Mouse (Mus musculus) heart, embryonic 12.5 days (tissue): Measurements from ENCODE around the gene Rara. TPM values are rescaled to one million over a fixed set of nuclear protein-coding genes. Genes with fewer than 3 reads are reported as not detected.
"Not testable (repeated sequence)": the region's sequence is repeated elsewhere in the genome, so short reads cannot be mapped to it uniquely, and the experiment has no call there.

Experiments used
- ATAC-seq: fragments of 200-750 bp; cut with Nextera tagmentation; 2 replicates; pipeline ENCODE4 v1.8.0; 2017; ENCODE audit warnings: moderate TSS enrichment, moderate library complexity; ENCODE audit not compliant: insufficient number of reproducible peaks, low FRiP score
- H3K27ac ChIP-seq: fragments of 300-500 bp; sonication (generic); 2 replicates; pipeline ENCODE4 v1.5.1; 2016; ENCODE audit warnings: mild to moderate bottlenecking, moderate library complexity; ENCODE audit not compliant: poor library complexity, severe bottlenecking
- H3K27me3 ChIP-seq: fragments of 300-500 bp; sonication (generic); replicated peaks from 2 replicates; pipeline ENCODE4 v1.6.1; 2016; ENCODE audit warnings: mild to moderate bottlenecking, moderate library complexity
- H3K36me3 ChIP-seq: fragments of 300-500 bp; sonication (generic); 2 replicates; pipeline ENCODE4 v1.6.1; 2016; ENCODE audit warnings: mild to moderate bottlenecking, moderate library complexity
- H3K4me1 ChIP-seq: fragments of 300-500 bp; sonication (generic); replicated peaks from 2 replicates; pipeline ENCODE4 v1.6.1; 2016; ENCODE audit warnings: mild to moderate bottlenecking
- H3K4me2 ChIP-seq: fragments of 300-500 bp; sonication (generic); 2 replicates; pipeline ENCODE4 v1.6.1; 2016; ENCODE audit warnings: mild to moderate bottlenecking, moderate library complexity
- H3K4me3 ChIP-seq: fragments of 300-500 bp; sonication (generic); 2 replicates; pipeline ENCODE4 v1.5.1; 2016; ENCODE audit warnings: mild to moderate bottlenecking
- H3K9ac ChIP-seq: fragments of 300-500 bp; sonication (generic); 2 replicates; pipeline ENCODE4 v1.6.1; 2016; ENCODE audit warnings: mild to moderate bottlenecking, moderate library complexity
- H3K9me3 ChIP-seq: fragments of 300-500 bp; sonication (generic); replicated peaks from 2 replicates; pipeline ENCODE4 v1.6.1; 2016; ENCODE audit warnings: mild to moderate bottlenecking, moderate library complexity
- WGBS: fragments of 180-500 bp; shearing (Covaris S2); methylation state at CpG from one replicate; pipeline ENCODE4 v1.1.7; 2016; 5-methylcytosine and 5-hydroxymethylcytosine counted together
- polyA plus RNA-seq: library from polyadenylated mRNA; unstranded; fragments of >200 nt; fragmentation: Nextera tagmentation; extraction: Ambion mirVana; gene quantifications from 2 replicates; pipeline ENCODE4 v1.2.1, GENCODE M21; 2016

The Rara gene
- polyA plus RNA-seq, 1 experiment from 2014 or later: 33.8 TPM

- H3K4me2 ChIP-seq: peak overlapping the region; percentile 99
- H3K4me3 ChIP-seq: peak overlapping the region; percentile 61
- H3K27ac ChIP-seq: 0 out of 2 replicates have a peak overlapping the region, but pooled peaks have one; percentile 5
- H3K27me3 ChIP-seq: peaks cover 40% of the 10 kb centered on the region
- peak; percentile 42 for ATAC-seq
- H3K4me1 ChIP-seq: peaks cover 43% of the 10 kb centered on the region
- under 1% methylated on average over 94 of the region's 94 CpGs for WGBS
- H3K9ac ChIP-seq: peak overlapping the region; percentile 81
- no peaks in the 10 kb centered on the region for H3K9me3 ChIP-seq
- H3K36me3 ChIP-seq: peaks cover 2% of the 10 kb centered on the region; the same call in 1 of the 2 replicates
Observed at GRCm38 (mm10) chr11:98981997-98982772, 54.6 kb downstream of the Rara start.

DNA sequence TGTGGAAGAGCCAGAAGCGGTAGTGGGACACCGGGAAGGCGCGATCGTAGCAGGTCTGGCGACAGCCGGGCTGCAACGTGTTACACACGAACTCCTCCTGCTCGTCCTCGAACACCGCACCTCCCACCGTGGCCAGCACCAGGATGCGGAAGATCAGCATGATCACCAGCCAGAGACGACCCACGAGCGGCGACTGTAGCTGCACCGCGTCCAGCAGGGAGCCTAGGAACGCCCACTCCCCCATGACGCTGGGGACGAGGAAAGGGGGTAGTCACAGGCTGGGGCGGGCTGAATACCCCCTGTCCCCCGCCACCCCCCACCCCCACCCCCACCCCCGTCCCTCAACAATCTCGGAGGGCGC is 55.1 kb downstream of the Rara start, which contains the start of gene Gjd3:
Gjd3 (minus strand) TSS at position 244 of the 361 bp plus-strand sequence.
- Histone ChIP-seq H3K27ac (0 out of 2 replicates have a peak within 1 kb of the TSS, but pooled peaks have one; percentile 5), H3K9ac (peak within 1 kb of the TSS; percentile 81), H3K4me3 (peak within 1 kb of the TSS; percentile 61), H3K9me3 (no peaks in the 10 kb centered on the region), H3K4me2 (peak within 1 kb of the TSS; percentile 99), H3K4me1 (peaks cover 43% of the 10 kb centered on the region), H3K27me3 (peaks cover 40% of the 10 kb centered on the region), H3K36me3 (peaks cover 7% of the 10 kb centered on the region)
- peak; percentile 27; the same call in 1 of the 2 replicates for ATAC-seq
- WGBS: under 1% methylated on average over 28 of the region's 28 CpGs

GRCm38 (mm10) chr11:98983551-98983950 is 55.9 kb downstream of the Rara start:
- H3K36me3 ChIP-seq: peaks cover 9% of the 10 kb centered on the region
- H3K9ac ChIP-seq: no peak overlapping the region
- H3K4me3 ChIP-seq: peak overlapping the region; percentile 61; the same call in 1 of the 2 replicates
- H3K27ac ChIP-seq: no peak overlapping the region
- no peaks in the 10 kb centered on the region for H3K9me3 ChIP-seq
- whole genome bisulfite sequencing: 30% methylated on average over 8 of the region's 8 CpGs
- ATAC-seq: no peak
- peak overlapping the region; percentile 99 for H3K4me2 ChIP-seq
- H3K4me1 ChIP-seq: peaks cover 43% of the 10 kb centered on the region
- peaks cover 39% of the 10 kb centered on the region for H3K27me3 ChIP-seq

DNA sequence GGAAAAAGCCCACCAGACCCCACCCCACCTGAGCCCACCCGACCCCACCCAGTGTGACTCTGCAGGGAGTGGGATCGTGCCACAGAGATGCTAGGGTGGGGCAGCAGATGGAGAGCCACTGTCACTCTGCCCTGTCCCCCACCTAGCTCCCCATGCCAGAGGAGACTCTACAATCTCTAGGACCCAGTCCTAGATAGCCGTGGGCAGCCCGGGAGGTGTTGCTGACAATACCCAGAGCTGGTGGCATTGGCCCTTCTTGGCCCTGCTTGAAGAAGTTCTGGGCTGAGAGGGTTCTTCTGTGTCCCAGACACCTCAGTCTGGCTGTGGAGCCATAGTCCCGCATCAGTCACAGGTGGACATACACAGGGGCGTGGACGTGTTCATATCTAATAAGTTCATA is 57.9 kb downstream of the Rara start:
- ATAC-seq: peak; percentile 34; the same call in 1 of the 2 replicates
- H3K4me2 ChIP-seq: peak overlapping the region; percentile 34
- no peak overlapping the region for H3K9ac ChIP-seq
- H3K27ac ChIP-seq: peak overlapping the region; percentile 18
- H3K27me3 ChIP-seq: peaks cover 25% of the 10 kb centered on the region
- no peak overlapping the region for H3K4me3 ChIP-seq
- H3K9me3 ChIP-seq: no peaks in the 10 kb centered on the region
- peaks cover 43% of the 10 kb centered on the region for H3K4me1 ChIP-seq
- WGBS: 63% methylated on average over 7 of the region's 7 CpGs
- H3K36me3 ChIP-seq: peaks cover 13% of the 10 kb centered on the region

DNA sequence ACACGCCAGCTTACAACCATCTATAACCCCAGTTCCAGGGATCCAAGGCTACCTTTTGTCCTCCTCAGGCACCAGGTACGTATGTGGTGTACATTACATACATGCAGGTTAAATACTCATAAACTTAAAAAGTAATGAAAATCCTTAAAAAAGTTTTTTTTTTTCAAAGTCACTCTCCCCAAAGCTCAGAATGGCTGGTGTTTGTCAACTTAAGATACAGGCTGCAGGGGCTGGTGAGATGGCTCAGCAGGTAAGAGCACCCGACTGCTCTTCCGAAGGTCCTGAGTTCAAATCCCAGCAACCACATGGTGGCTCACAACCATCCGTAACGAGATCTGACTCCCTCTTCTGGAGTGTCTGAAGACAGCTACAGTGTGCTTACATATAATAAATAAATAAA is 60.6 kb downstream of the Rara start:
- not testable (repeated sequence) for ATAC-seq, H3K27ac ChIP-seq, H3K27me3 ChIP-seq, H3K4me3 ChIP-seq, H3K9ac ChIP-seq, H3K9me3 ChIP-seq, H3K4me2 ChIP-seq
- Histone ChIP-seq H3K36me3 (peaks cover 33% of the 10 kb centered on the region), H3K4me1 (peaks cover 23% of the 10 kb centered on the region)
- WGBS: 94% methylated on average over 6 of the region's 6 CpGs

DNA sequence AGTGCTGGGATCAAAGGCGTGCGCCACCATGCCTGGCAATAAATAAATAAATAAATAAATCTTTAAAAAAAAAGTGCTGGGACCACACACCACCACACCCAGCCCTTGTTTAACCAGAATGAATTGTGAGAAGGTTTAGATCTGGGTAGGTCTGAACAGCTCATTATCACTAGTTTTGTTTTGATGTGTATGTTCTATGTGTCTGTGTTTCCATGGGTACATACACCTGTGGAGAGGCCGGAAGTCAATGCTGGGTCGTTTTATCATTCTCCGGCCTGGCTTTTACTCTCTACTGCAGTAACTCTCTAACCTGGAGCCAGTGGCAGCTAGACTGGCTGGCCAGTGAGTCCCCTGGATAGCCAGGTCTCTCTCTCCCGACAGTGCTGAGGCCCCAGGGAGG is 63.2 kb downstream of the Rara start:
- Histone ChIP-seq H3K27me3 (no peaks in the 10 kb centered on the region), H3K36me3 (peaks cover 58% of the 10 kb centered on the region), H3K4me1 (peaks cover 7% of the 10 kb centered on the region; the same call in 1 of the 2 replicates), H3K4me3 (no peak overlapping the region), H3K9me3 (no peaks in the 10 kb centered on the region), H3K9ac (no peak overlapping the region), H3K27ac (no peak overlapping the region), H3K4me2 (no peak overlapping the region)
- ATAC-seq: no peak
- WGBS: 76% methylated on average over 6 of the region's 6 CpGs

GRCm38 (mm10) chr11:98995987-98996386 is 68.4 kb downstream of the Rara start:
- Histone ChIP-seq H3K27ac (no peak overlapping the region), H3K9me3 (no peaks in the 10 kb centered on the region), H3K36me3 (peaks cover 94% of the 10 kb centered on the region), H3K4me2 (no peak overlapping the region), H3K27me3 (no peaks in the 10 kb centered on the region), H3K4me1 (no peaks in the 10 kb centered on the region), H3K9ac (no peak overlapping the region), H3K4me3 (no peak overlapping the region)
- 93% methylated on average over 7 of the region's 7 CpGs for WGBS
- no peak for ATAC-seq

- Histone ChIP-seq H3K27ac (no peak overlapping the region), H3K9ac (no peak overlapping the region), H3K4me1 (no peaks in the 10 kb centered on the region), H3K4me2 (no peak overlapping the region), H3K27me3 (no peaks in the 10 kb centered on the region), H3K9me3 (no peaks in the 10 kb centered on the region), H3K36me3 (peaks cover 96% of the 10 kb centered on the region), H3K4me3 (no peak overlapping the region)
- WGBS: 91% methylated on average over 4 of the region's 4 CpGs
- ATAC-seq: no peak
Observed at GRCm38 (mm10) chr11:98997659-98998058, 70.0 kb downstream of the Rara start.

DNA sequence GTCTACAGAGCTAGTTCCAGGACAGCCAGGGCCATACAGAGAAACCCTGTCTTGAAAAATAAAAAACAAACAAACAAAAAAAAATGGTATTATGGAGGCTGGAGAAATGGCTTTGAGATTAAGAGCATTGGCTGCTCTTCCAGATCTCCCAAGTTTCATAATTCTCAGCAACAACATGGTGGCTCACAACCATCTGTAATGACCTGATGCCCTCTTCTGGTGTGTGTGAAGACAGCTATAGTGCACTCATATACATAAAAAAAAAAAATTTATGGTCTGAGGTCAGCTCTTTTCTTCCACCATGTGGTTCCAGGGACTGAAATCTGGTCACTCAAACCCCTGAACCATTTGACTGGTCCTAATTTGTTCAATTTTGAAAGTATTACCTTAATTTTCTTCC is 71.2 kb downstream of the Rara start:
- no peaks in the 10 kb centered on the region for H3K9me3 ChIP-seq
- no peaks in the 10 kb centered on the region for H3K27me3 ChIP-seq
- H3K36me3 ChIP-seq: peaks cover 93% of the 10 kb centered on the region
- no peak overlapping the region for H3K4me2 ChIP-seq
- no peak overlapping the region for H3K27ac ChIP-seq
- H3K4me3 ChIP-seq: no peak overlapping the region
- H3K9ac ChIP-seq: no peak overlapping the region
- no peak for ATAC-seq
- H3K4me1 ChIP-seq: no peaks in the 10 kb centered on the region

DNA sequence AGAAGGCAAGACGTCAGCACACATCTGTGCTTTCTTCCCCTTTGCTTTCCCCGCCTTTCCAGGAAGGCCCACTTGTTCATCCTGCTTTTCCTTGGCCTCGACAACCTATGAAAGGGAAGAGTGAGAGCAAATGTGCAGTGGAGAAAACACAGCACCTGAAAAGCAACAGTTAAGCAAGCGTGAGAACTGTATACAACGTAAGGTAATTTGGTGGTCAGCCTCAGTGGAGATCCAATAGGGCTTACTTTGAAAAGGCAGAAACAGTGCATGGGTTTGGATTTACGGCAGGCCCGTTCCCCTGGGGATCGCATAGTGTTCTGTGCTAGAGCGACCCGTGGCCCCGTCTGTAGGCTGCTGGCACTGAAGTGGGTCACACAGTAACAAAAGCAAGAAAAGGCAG is 71.6 kb downstream of the Rara start:
- Histone ChIP-seq H3K9me3 (no peaks in the 10 kb centered on the region), H3K27me3 (no peaks in the 10 kb centered on the region), H3K9ac (no peak overlapping the region), H3K27ac (no peak overlapping the region), H3K4me1 (no peaks in the 10 kb centered on the region), H3K4me3 (no peak overlapping the region), H3K4me2 (no peak overlapping the region), H3K36me3 (peaks cover 93% of the 10 kb centered on the region)
- WGBS: 92% methylated on average over 11 of the region's 11 CpGs
- ATAC-seq: no peak

DNA sequence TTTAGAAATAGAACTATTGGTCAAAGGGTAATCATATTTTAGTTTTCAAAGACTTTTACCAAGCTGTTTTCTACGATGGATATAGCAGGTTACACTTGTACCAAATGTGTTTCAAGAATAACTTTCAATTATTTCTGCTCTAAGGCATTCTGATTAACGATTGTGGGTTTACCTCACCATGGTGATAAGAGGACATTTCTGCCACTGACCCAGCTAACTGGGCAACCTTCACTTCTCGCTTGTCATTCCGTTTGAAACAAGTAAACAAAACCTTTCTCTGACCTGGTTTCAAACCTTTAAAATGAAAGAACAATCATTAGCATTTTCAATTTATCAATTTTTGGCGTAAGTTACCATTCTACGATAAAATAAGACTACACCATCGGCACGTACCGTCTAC is 79.2 kb downstream of the Rara start:
- H3K4me2 ChIP-seq: no peak overlapping the region
- peaks cover 79% of the 10 kb centered on the region for H3K36me3 ChIP-seq
- 96% methylated on average over 9 of the region's 9 CpGs for WGBS
- no peaks in the 10 kb centered on the region for H3K9me3 ChIP-seq
- no peak overlapping the region for H3K4me3 ChIP-seq
- no peak for ATAC-seq
- H3K4me1 ChIP-seq: no peaks in the 10 kb centered on the region
- H3K27me3 ChIP-seq: no peaks in the 10 kb centered on the region
- H3K27ac ChIP-seq: no peak overlapping the region
- no peak overlapping the region for H3K9ac ChIP-seq
